Mouse (Mus musculus) Patski (cell line): ENCODE results near the gene Ralgds. TPM values are rescaled to one million over a fixed set of nuclear protein-coding genes. Genes with fewer than 3 reads are reported as not detected.

Experiments used
- ATAC-seq: fragments of 100-300 bp; one replicate; pipeline ENCODE4 v1.8.0; 2021
- CTCF ChIA-PET: fragments of 350-600 bp; sonication (Branson Sonifier 250); formaldehyde crosslinking; loops from one replicate; lab custom pipeline; 2022; ENCODE audit warnings: inconsistent platforms; lab: Charles Lee
- POLR2A ChIA-PET: fragments of 350-600 bp; sonication (Branson Sonifier 250); formaldehyde crosslinking; loops from one replicate; lab custom pipeline; 2022; ENCODE audit warnings: antibody characterized with exemption, inconsistent platforms; lab: Charles Lee
- DNase-seq: peaks from one replicate; pipeline ENCODE4 v3.0.0-alpha.2; 2011; ENCODE audit warnings: low read depth, low spot score
- H3K27me3 ChIP-seq: fragments of 371-371 bp; one replicate; pipeline ENCODE4 v1.5.1; 2021
- CTCF ChIP-seq: fragments of 100-300 bp; IDR thresholded peaks from one replicate; pipeline ENCODE4 v1.5.1; 2021
- in situ Hi-C: fragments of 300-500 bp; cut with MboI; formaldehyde crosslinking; loops from 3 replicates; pipeline ENCODE4 v1.11.1; 2018; ENCODE audit warnings: low pct_unique_long_range_greater_than_20kb, mixed read lengths
- polyA plus RNA-seq: library from polyadenylated mRNA; unstranded; gene quantifications from one replicate; pipeline ENCODE4 v1.2.3, GENCODE M21; 2021

Ralgds gene
- polyA plus RNA-seq, 1 experiment from 2014 or later = 45.5 TPM

GRCm38 (mm10) chr2:28537995-28538816 is 25.3 kb downstream of the Ralgds start:
- no peak for TF ChIP-seq CTCF
- ChIA-PET POLR2A (interaction anchor here (1.0 kb wide), 1 partner anchor 11 kb away, joined by 3 read pairs; no protein-coding TSS in a partner anchor), CTCF (interaction anchor here (0.9 to 2.3 kb wide), 6 partner anchors 10 to 27 kb away, joined by 3 to 13 read pairs (median 6); no protein-coding TSS in a partner anchor)
- ATAC-seq = no peak
- in situ Hi-C loops = no loop called here
- DNase-seq = no peak
- H3K27me3 ChIP-seq = no peaks in the 10 kb centered on the region

GRCm38 (mm10) chr2:28538817-28539128 is 25.8 kb downstream of the Ralgds start:
- ChIA-PET POLR2A (interaction anchor here (1.0 kb wide), 2 partner anchors 10 to 15 kb away, joined by 3 read pairs; no protein-coding TSS in a partner anchor), CTCF (interaction anchor here (0.9 to 2.3 kb wide), 5 partner anchors 9 to 27 kb away, joined by 3 to 13 read pairs (median 5); no protein-coding TSS in a partner anchor)
- TF ChIP-seq CTCF = no peak
- no peak for DNase-seq
- no peaks in the 10 kb centered on the region for H3K27me3 ChIP-seq
- no peak for ATAC-seq
- in situ Hi-C loops = no loop called here

GRCm38 (mm10) chr2:28539206-28539605 is 26.3 kb downstream of the Ralgds start:
- no peak for TF ChIP-seq CTCF
- in situ Hi-C loops = no loop called here
- CTCF ChIA-PET = interaction anchor here (0.9 to 2.3 kb wide), 7 partner anchors 9 to 28 kb away, joined by 3 to 13 read pairs (median 5); no protein-coding TSS in a partner anchor

GRCm38 (mm10) chr2:28539949-28540348 is 27.0 kb downstream of the Ralgds start:
- no peak for ATAC-seq
- in situ Hi-C loops = no loop called here
- ChIA-PET CTCF (interaction anchor here (1.0 to 2.3 kb wide), 3 partner anchors 8 to 24 kb away, joined by 3 to 13 read pairs (median 3); no protein-coding TSS in a partner anchor), POLR2A (interaction anchor here (1.0 kb wide), 1 partner anchor 16 kb away, joined by 3 read pairs; no protein-coding TSS in a partner anchor)
- H3K27me3 ChIP-seq = no peaks in the 10 kb centered on the region
- TF ChIP-seq CTCF = no peak
- DNase-seq = no peak

More at GRCm38 (mm10) chr2:28539206-28539605, 26.3 kb downstream of the Ralgds start:
- ATAC-seq (no peak), DNase-seq (no peak)
- POLR2A ChIA-PET = interaction anchor here (1.0 kb wide), 2 partner anchors 10 to 16 kb away, joined by 3 read pairs; no protein-coding TSS in a partner anchor
- no peaks in the 10 kb centered on the region for H3K27me3 ChIP-seq

GRCm38 (mm10) chr2:28540587-28541227 is 27.8 kb downstream of the Ralgds start:
- no peaks in the 10 kb centered on the region for H3K27me3 ChIP-seq
- no peak for TF ChIP-seq CTCF
- no peak for DNase-seq
- ChIA-PET CTCF (interaction anchor here (1.5 to 2.3 kb wide), 2 partner anchors 7 to 17 kb away, joined by 3 to 13 read pairs; no protein-coding TSS in a partner anchor), POLR2A (no interaction called here)
- in situ Hi-C loops = no loop called here
- ATAC-seq = no peak

- no peak for DNase-seq
- in situ Hi-C loops = no loop called here
These were observed 31.0 kb downstream of the Ralgds start for GRCm38 (mm10) chr2:28543894-28544293.

GRCm38 (mm10) chr2:28545976-28546375 is 33.1 kb downstream of the Ralgds start:
- POLR2A ChIA-PET = no interaction called here
- TF ChIP-seq CTCF = no peak
- H3K27me3 ChIP-seq = no peaks in the 10 kb centered on the region
- CTCF ChIA-PET = interaction anchor here (6.8 kb wide), 1 partner anchor 29 kb away, joined by 65 read pairs; no protein-coding TSS in a partner anchor
- ATAC-seq (no peak), DNase-seq (no peak)
- in situ Hi-C loops = no loop called here

More at GRCm38 (mm10) chr2:28543894-28544293, 31.0 kb downstream of the Ralgds start:
- TF ChIP-seq CTCF = no peak
- no peaks in the 10 kb centered on the region for H3K27me3 ChIP-seq
- no peak for ATAC-seq
- POLR2A ChIA-PET = interaction anchor here (0.8 to 1.4 kb wide), 2 partner anchors 19 to 27 kb away, joined by 3 to 4 read pairs; no protein-coding TSS in a partner anchor
- CTCF ChIA-PET = interaction anchor here (1.1 to 6.8 kb wide), 2 partner anchors 27 to 32 kb away, joined by 3 to 65 read pairs; no protein-coding TSS in a partner anchor

- TF ChIP-seq CTCF = no peak
- DNase-seq (no peak), ATAC-seq (no peak)
- POLR2A ChIA-PET = interaction anchor here (0.6 to 1.3 kb wide), 3 partner anchors 13 to 41 kb away, joined by 3 to 4 read pairs (median 4); partner anchors contain the start of gene Gm10134
- in situ Hi-C loops = no loop called here
- H3K27me3 ChIP-seq = no peaks in the 10 kb centered on the region
- CTCF ChIA-PET = interaction anchor here (1.2 to 6.8 kb wide), 2 partner anchors 20 to 30 kb away, joined by 12 to 65 read pairs; no protein-coding TSS in a partner anchor
These were observed 33.6 kb downstream of the Ralgds start for GRCm38 (mm10) chr2:28546560-28546959.

GRCm38 (mm10) chr2:28547237-28548172 is 34.6 kb downstream of the Ralgds start:
- ATAC-seq (no peak), DNase-seq (no peak)
- in situ Hi-C loops = no loop called here
- ChIA-PET CTCF (interaction anchor here (0.8 to 6.8 kb wide), 13 partner anchors 8 to 52 kb away, joined by 3 to 65 read pairs (median 5); partner anchors contain the start of gene Ralgds), POLR2A (interaction anchor here (0.6 to 1.5 kb wide), 3 partner anchors 14 to 30 kb away, joined by 3 to 6 read pairs (median 4); no protein-coding TSS in a partner anchor)
- H3K27me3 ChIP-seq = no peaks in the 10 kb centered on the region
- no peak for TF ChIP-seq CTCF
